Mouse (Mus musculus): ENCODE results near the gene Erc1. TPM values are rescaled to one million over a fixed set of nuclear protein-coding genes. Genes with fewer than 3 reads are reported as not detected.

The Erc1 gene
- polyA plus RNA-seq, 1 experiment from 2014 or later: 23.7 TPM

DNA sequence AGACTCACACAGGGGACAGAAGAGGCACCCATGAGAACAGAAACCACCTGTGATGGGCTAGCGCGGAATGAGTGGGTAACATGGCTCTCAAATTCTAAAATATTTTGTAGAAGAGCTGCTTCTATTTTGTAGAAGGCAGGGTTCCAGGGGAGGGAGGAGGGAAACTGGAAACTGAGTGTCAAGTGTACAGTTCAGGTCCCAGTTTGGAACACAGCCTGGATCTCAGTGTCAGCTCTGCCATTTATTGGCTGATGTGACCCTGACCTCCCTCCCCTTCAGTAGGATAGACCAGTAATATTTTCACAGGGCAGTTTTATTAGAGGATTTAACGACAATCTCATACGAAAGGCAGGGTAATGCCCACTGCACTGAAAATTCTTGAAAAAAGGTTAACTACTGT lies 271.3 kb downstream of the Erc1 start:
- H3K27me3 ChIP-seq (ENCODE audit: control insufficient read depth, insufficient read depth, low read length): no peaks in the 10 kb centered on the region
- no peak overlapping the region for H3K27ac ChIP-seq (ENCODE audit: low read depth, low read length)
- peaks cover 3% of the 10 kb centered on the region; the same call in 1 of the 2 replicates for H3K36me3 ChIP-seq (ENCODE audit: control insufficient read depth, insufficient read depth, low read length)
- DNase-seq (ENCODE audit: low spot score, missing footprints): no peak
- H3K4me2 ChIP-seq: no peak overlapping the region
- no peak for ATAC-seq (ENCODE audit: low FRiP score)
- H3K4me3 ChIP-seq (ENCODE audit: low read depth, low read length): no peak overlapping the region
- H3K9ac ChIP-seq (ENCODE audit: low read length): no peak overlapping the region
- H3K4me1 ChIP-seq (ENCODE audit: control insufficient read depth, insufficient read depth, low read length): no peaks in the 10 kb centered on the region
- 95% methylated on average over 4 of the region's 4 CpGs for WGBS
- H3K9me3 ChIP-seq (ENCODE audit: control insufficient read depth, low read length): no peaks in the 10 kb centered on the region

DNA sequence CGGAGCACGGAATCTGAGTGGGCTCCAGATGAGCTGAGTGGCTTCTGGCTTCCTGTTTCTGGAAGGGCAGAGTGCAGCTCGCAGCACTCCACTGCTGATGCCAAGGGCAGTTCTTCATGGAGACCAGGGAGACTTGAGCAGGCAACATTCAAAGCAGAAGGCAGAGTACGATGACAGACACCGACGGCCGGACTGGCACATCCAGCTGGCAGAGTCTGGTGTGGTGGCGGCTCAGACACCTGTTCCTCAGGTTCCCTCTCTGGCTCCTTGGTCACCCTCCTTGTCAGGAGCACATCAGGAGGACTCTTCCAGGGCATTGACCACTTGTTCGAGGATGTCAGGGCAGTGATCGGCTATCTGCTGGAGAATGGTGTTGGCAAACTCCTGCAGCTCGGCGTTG lies 272.6 kb downstream of the Erc1 start:
- no peak overlapping the region for H3K4me3 ChIP-seq (ENCODE audit: low read depth, low read length)
- DNase-seq (ENCODE audit: low spot score, missing footprints): no peak
- no peak overlapping the region for H3K4me2 ChIP-seq
- no peak for ATAC-seq (ENCODE audit: low FRiP score)
- H3K27me3 ChIP-seq (ENCODE audit: control insufficient read depth, insufficient read depth, low read length): no peaks in the 10 kb centered on the region
- H3K36me3 ChIP-seq (ENCODE audit: control insufficient read depth, insufficient read depth, low read length): peaks cover 3% of the 10 kb centered on the region; the same call in 1 of the 2 replicates
- no peak overlapping the region for H3K9ac ChIP-seq (ENCODE audit: low read length)
- no peaks in the 10 kb centered on the region for H3K9me3 ChIP-seq (ENCODE audit: control insufficient read depth, low read length)
- 95% methylated on average over 12 of the region's 12 CpGs for WGBS
- no peaks in the 10 kb centered on the region for H3K4me1 ChIP-seq (ENCODE audit: control insufficient read depth, insufficient read depth, low read length)
- H3K27ac ChIP-seq (ENCODE audit: low read depth, low read length): no peak overlapping the region

DNA sequence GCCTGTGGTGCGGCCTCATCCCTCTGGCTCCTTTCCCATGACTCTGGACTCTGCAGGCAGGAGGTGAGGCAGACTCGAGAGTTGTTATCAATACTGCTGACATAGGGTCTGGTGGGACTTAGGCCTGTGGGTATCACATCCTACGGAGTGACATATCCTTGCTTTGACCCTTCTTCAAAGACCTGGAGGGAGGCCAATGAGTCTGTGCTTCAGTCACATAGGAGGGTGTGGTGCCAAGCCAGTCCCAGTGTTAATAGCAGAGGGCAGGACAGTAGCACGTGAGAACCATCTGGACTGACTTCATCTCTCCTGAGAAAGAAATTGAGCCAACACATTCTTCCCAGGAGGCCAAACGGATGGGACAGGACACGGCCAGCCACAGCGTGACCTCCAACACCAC lies 275.7 kb downstream of the Erc1 start:
- DNase-seq (ENCODE audit: low spot score, missing footprints) (no peak), ATAC-seq (ENCODE audit: low FRiP score) (no peak)
- WGBS: 81% methylated on average over 7 of the region's 7 CpGs
- no peak overlapping the region for H3K4me3 ChIP-seq (ENCODE audit: low read depth, low read length)
- H3K9ac ChIP-seq (ENCODE audit: low read length): no peak overlapping the region
- no peaks in the 10 kb centered on the region for H3K27me3 ChIP-seq (ENCODE audit: control insufficient read depth, insufficient read depth, low read length)
- H3K4me1 ChIP-seq (ENCODE audit: control insufficient read depth, insufficient read depth, low read length): no peaks in the 10 kb centered on the region
- H3K9me3 ChIP-seq (ENCODE audit: control insufficient read depth, low read length): no peaks in the 10 kb centered on the region
- H3K27ac ChIP-seq (ENCODE audit: low read depth, low read length): no peak overlapping the region
- H3K4me2 ChIP-seq: no peak overlapping the region
- peaks cover 3% of the 10 kb centered on the region; the same call in 1 of the 2 replicates for H3K36me3 ChIP-seq (ENCODE audit: control insufficient read depth, insufficient read depth, low read length)

DNA sequence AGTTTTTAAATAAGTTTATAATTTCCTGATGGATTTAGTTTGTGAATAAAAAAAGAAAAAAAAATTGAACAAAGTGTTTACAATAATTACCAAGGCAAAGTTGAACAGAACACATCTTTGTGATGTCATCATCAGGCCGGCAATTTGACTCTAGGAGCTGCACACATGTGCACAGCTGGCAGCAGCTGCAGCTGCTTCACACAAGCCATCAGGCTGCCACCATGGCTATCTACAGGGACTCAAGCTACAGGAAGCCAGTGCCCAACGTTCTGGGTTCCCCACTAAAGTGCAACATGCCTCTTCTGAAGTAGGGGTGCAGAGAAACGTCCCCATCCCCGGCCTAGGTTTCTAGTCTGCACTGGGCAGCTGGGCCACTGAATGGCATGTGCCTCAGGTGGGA lies 277.2 kb downstream of the Erc1 start:
- WGBS: 90% methylated on average over 4 of the region's 4 CpGs

DNA sequence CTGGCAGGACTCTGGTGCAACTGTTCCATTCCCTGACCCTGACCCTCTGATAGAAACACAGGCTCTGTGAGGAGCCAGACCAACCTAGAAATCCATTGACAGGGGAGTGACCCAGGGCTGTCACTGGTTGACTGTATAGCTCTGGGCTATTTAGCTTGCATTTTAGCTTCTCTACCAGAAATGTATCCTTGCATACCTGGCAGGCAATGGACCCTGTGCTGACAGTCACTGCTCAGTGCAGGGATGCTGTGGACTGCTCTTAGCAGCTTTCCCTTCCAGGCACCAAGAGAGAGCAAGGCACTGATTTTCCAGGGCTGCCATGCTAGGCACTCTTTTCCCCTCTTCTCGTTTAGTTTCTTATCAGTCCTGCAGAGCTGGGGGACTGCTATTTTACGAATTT lies 279.6 kb downstream of the Erc1 start:
- Histone ChIP-seq H3K4me2 (no peak overlapping the region), H3K27me3 (ENCODE audit: control insufficient read depth, insufficient read depth, low read length) (no peaks in the 10 kb centered on the region), H3K36me3 (ENCODE audit: control insufficient read depth, insufficient read depth, low read length) (0 out of 2 replicates have a peak, but pooled peaks cover 3% of the 10 kb centered on the region), H3K27ac (ENCODE audit: low read depth, low read length) (no peak overlapping the region), H3K4me1 (ENCODE audit: control insufficient read depth, insufficient read depth, low read length) (no peaks in the 10 kb centered on the region), H3K9ac (ENCODE audit: low read length) (no peak overlapping the region), H3K4me3 (ENCODE audit: low read depth, low read length) (no peak overlapping the region), H3K9me3 (ENCODE audit: control insufficient read depth, low read length) (no peaks in the 10 kb centered on the region)
- WGBS: 76% methylated on average over 2 of the region's 2 CpGs
- DNase-seq (ENCODE audit: low spot score, missing footprints) (no peak), ATAC-seq (ENCODE audit: low FRiP score) (no peak)

More for the DNA sequence above, 277.2 kb downstream of the Erc1 start:
- Histone ChIP-seq H3K4me1 (ENCODE audit: control insufficient read depth, insufficient read depth, low read length) (no peaks in the 10 kb centered on the region), H3K36me3 (ENCODE audit: control insufficient read depth, insufficient read depth, low read length) (peaks cover 3% of the 10 kb centered on the region; the same call in 1 of the 2 replicates), H3K27me3 (ENCODE audit: control insufficient read depth, insufficient read depth, low read length) (no peaks in the 10 kb centered on the region), H3K9me3 (ENCODE audit: control insufficient read depth, low read length) (no peaks in the 10 kb centered on the region), H3K9ac (ENCODE audit: low read length) (no peak overlapping the region), H3K4me3 (ENCODE audit: low read depth, low read length) (no peak overlapping the region), H3K27ac (ENCODE audit: low read depth, low read length) (no peak overlapping the region), H3K4me2 (no peak overlapping the region)
- DNase-seq (ENCODE audit: low spot score, missing footprints) (no peak), ATAC-seq (ENCODE audit: low FRiP score) (no peak)

DNA sequence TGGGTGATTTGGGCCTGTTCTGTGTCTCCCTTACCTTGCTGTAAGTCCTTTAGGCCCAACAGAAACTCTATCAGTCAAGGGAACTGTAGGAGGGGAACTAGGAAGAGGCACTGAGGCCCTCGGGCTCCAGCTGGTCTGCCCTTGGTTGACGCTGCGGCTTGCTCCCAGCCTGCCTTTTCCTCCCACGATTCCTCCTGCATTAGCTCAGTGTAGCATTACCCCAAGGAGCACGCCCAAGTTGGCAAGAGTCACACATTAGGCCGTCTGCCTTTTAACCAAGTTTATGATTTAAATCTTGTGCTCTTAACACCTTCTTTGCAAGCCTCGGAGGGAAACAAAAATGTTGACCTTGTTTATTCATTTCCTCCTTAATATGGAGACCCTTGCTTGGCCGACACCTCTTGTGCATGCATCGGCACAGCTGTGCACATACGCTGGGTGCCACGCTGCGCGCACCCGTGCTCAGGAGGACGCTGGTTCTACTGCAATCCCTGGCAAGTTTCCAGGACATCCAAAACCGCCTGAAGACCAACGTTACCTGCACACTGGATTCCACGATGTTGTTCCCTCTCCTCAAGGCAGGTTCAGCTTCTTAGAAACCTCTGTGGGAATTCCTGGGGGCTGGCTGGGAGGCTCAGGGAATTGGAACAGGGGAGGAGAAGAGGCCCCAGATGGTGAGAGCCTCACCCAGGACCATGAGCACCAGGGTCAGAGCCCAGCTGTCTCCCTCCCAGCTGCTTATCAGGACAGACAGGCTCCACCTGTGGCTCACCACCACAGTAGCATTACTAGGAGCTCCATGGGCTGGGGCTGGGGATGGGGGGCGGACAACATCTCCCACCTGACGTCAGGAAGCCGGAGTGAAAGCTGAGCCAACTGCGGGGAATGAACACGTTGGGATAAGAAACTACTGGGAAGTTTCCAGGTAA lies 282.3 kb downstream of the Erc1 start:
- H3K27me3 ChIP-seq (ENCODE audit: control insufficient read depth, insufficient read depth, low read length): no peaks in the 10 kb centered on the region
- H3K9me3 ChIP-seq (ENCODE audit: control insufficient read depth, low read length): no peaks in the 10 kb centered on the region
- H3K4me3 ChIP-seq (ENCODE audit: low read depth, low read length): no peak overlapping the region
- H3K9ac ChIP-seq (ENCODE audit: low read length): no peak overlapping the region
- H3K27ac ChIP-seq (ENCODE audit: low read depth, low read length): no peak overlapping the region
- no peaks in the 10 kb centered on the region for H3K4me1 ChIP-seq (ENCODE audit: control insufficient read depth, insufficient read depth, low read length)
- no peak for DNase-seq (ENCODE audit: low spot score, missing footprints)
- 93% methylated on average over 23 of the region's 23 CpGs for WGBS
- H3K4me2 ChIP-seq: no peak overlapping the region
- no peak for ATAC-seq (ENCODE audit: low FRiP score)
- no peaks in the 10 kb centered on the region for H3K36me3 ChIP-seq (ENCODE audit: control insufficient read depth, insufficient read depth, low read length)

DNA sequence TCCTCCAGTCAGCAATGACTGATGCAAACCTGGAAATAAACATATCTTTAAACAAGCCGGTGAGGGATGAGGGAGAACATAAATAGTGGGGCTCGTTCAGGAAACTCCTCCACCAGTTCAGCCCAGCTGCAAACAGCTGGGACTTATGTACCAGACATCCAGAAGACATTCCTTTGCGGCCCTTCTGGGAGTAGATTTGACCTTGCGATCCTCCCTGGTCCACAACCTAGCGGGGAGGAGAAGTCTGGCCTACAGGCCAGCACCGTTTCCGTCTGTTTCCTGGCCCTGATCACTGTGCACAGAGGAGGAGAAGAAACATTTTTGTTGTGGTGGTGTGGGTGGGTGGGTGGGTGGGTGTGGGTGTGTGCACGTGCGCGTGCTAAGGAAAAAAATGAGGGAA lies 285.4 kb downstream of the Erc1 start:
- Histone ChIP-seq H3K4me1 (ENCODE audit: control insufficient read depth, insufficient read depth, low read length) (no peaks in the 10 kb centered on the region), H3K9ac (ENCODE audit: low read length) (no peak overlapping the region), H3K4me2 (no peak overlapping the region), H3K4me3 (ENCODE audit: low read depth, low read length) (no peak overlapping the region), H3K27me3 (ENCODE audit: control insufficient read depth, insufficient read depth, low read length) (no peaks in the 10 kb centered on the region), H3K9me3 (ENCODE audit: control insufficient read depth, low read length) (no peaks in the 10 kb centered on the region), H3K27ac (ENCODE audit: low read depth, low read length) (no peak overlapping the region), H3K36me3 (ENCODE audit: control insufficient read depth, insufficient read depth, low read length) (no peaks in the 10 kb centered on the region)
- DNase-seq (ENCODE audit: low spot score, missing footprints) (no peak), ATAC-seq (ENCODE audit: low FRiP score) (no peak)
- 83% methylated on average over 10 of the region's 10 CpGs for WGBS

DNA sequence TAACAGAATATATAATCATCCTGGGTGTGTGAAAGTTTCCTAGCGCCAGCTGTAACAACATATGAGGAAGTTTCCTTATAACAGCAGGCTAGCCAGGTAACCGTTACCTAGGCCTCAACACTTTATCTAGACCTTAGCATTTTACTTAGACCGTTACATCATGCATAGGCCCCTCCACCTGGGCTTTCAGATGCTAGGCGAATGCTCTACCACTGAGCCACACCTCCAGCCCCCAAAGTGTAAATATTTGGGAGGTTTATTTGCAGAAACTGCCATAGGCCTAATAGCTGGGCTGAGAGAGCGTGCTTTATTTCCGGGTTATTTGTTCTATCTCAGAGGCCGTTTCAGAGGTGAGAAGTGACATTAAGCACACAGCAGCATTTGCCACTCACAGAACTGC lies 289.1 kb downstream of the Erc1 start:
- no peaks in the 10 kb centered on the region for H3K4me1 ChIP-seq (ENCODE audit: control insufficient read depth, insufficient read depth, low read length)
- H3K9me3 ChIP-seq (ENCODE audit: control insufficient read depth, low read length): no peaks in the 10 kb centered on the region
- no peak overlapping the region for H3K9ac ChIP-seq (ENCODE audit: low read length)
- WGBS: 75% methylated on average over 7 of the region's 7 CpGs
- no peak for DNase-seq (ENCODE audit: low spot score, missing footprints)
- no peaks in the 10 kb centered on the region for H3K36me3 ChIP-seq (ENCODE audit: control insufficient read depth, insufficient read depth, low read length)
- no peak overlapping the region for H3K4me2 ChIP-seq
- no peak for ATAC-seq (ENCODE audit: low FRiP score)
- no peak overlapping the region for H3K27ac ChIP-seq (ENCODE audit: low read depth, low read length)
- H3K27me3 ChIP-seq (ENCODE audit: control insufficient read depth, insufficient read depth, low read length): no peaks in the 10 kb centered on the region
- H3K4me3 ChIP-seq (ENCODE audit: low read depth, low read length): no peak overlapping the region

DNA sequence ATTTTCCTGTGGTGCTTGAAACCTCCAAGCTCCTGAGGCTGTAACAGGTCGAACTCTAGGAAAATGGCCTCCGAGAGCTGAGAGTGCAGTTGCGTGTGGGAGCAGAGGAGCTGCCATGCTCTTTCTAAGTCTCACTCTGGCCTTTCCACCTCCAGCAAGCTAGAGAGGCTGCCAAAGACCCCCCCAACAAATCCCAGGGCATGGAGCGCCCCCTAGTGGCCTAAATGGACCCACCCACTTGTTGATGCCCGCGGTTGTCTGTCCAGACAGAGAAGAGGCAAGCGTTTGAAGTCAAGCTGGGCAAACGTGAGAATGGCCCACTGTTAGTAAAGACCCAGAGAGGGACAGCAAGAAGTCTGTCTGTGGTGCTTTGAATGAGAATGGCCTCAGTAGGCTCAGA lies 293.5 kb downstream of the Erc1 start:
- H3K27me3 ChIP-seq (ENCODE audit: control insufficient read depth, insufficient read depth, low read length): no peaks in the 10 kb centered on the region
- H3K9ac ChIP-seq (ENCODE audit: low read length): no peak overlapping the region
- WGBS: 74% methylated on average over 8 of the region's 8 CpGs
- no peaks in the 10 kb centered on the region for H3K36me3 ChIP-seq (ENCODE audit: control insufficient read depth, insufficient read depth, low read length)
- no peak for DNase-seq (ENCODE audit: low spot score, missing footprints)
- no peak overlapping the region for H3K4me2 ChIP-seq
- H3K4me1 ChIP-seq (ENCODE audit: control insufficient read depth, insufficient read depth, low read length): no peaks in the 10 kb centered on the region
- no peaks in the 10 kb centered on the region for H3K9me3 ChIP-seq (ENCODE audit: control insufficient read depth, low read length)
- ATAC-seq (ENCODE audit: low FRiP score): no peak
- no peak overlapping the region for H3K27ac ChIP-seq (ENCODE audit: low read depth, low read length)
- no peak overlapping the region for H3K4me3 ChIP-seq (ENCODE audit: low read depth, low read length)

Measured in midbrain, embryonic 11.5 days (tissue).